Mouse (Mus musculus) CD4-positive, CD25-positive, alpha-beta regulatory T cell, adult 9 weeks (primary cell): ENCODE results near the gene Gm11756. TPM values are rescaled to one million over a fixed set of nuclear protein-coding genes. Genes with fewer than 3 reads are reported as not detected.

ENCODE experiments used
- polyA plus RNA-seq: library from polyadenylated mRNA; unstranded; fragments of 100-300 nt; shearing (Covaris generic); gene quantifications from one replicate; pipeline ENCODE4 v1.2.1, GENCODE M21; 2017

Gene Gm11756
- not detected for polyA plus RNA-seq

DNA sequence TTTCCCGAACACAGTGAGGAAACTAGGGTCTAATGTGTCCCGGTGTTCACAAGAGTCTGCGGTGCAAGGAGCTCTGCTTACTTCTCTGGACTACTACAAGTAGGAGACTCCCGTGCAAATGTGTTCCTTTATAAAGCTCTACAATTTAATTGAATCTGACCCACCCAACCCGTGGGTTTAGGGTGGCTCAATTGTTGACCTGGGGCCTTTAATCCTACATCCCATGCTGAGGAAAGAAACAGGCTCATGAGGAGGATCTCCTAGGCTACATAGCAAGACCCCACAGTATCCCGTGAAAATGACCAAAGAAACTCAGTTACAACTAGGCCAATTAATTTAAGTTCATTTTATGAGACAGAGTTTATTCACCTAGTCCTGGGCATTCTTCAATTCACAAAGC lies at the start of gene Gm11756:
Gene Gm11756 (minus strand): TSS at position 101 of the 400 bp plus-strand sequence.

DNA sequence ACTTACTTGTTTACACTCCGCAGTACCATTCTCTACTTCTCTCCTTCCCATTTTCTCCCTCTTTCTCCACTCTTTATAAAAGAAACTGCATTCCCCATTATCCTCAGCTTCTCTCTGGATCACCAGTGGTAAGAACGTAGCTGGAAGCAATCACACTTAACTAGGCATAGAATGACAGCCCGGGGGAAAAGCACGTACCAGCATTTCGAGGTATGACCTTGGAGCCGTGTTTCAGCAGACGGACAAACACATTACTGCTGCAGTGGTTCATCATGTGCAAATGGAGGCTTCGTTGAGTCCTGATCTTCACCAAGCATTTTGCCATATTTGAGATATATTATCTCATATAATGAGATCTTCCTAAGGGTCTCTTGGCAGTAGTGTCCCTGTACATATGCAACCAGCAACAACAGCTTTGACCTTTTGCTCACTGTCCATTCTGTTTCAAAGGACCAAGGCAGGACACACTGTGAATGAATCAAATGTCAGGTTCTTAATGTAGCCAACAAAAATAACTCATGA lies 29.9 kb upstream of the Gm11756 start, which contains the start of gene 2310002L09Rik:
Gene 2310002L09Rik (minus strand): TSS at position 472 of the 522 bp plus-strand sequence.

DNA sequence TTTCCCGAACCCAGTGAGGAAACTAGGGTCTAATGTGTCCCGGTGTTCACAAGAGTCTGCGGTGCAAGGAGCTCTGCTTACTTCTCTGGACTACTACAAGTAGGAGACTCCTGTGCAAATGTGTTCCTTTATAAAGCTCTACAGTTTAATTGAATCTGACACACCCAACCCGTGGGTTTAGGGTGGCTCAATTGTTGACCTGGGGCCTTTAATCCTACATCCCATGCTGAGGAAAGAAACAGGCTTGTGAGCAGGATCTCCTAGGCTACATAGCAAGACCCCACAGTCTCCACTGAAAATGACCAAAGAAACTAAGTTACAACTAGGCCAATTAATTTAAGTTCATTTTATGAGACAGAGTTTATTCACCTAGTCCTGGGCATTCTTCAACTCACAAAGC lies 14.7 kb downstream of the Gm11756 start, which contains the start of gene Gm13871:
Gene Gm13871 (minus strand): TSS at position 101 of the 400 bp plus-strand sequence.

DNA sequence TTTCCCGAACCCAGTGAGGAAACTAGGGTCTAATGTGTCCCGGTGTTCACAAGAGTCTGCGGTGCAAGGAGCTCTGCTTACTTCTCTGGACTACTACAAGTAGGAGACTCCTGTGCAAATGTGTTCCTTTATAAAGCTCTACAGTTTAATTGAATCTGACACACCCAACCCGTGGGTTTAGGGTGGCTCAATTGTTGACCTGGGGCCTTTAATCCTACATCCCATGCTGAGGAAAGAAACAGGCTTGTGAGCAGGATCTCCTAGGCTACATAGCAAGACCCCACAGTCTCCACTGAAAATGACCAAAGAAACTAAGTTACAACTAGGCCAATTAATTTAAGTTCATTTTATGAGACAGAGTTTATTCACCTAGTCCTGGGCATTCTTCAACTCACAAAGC lies 29.5 kb downstream of the Gm11756 start, which contains the start of gene Gm11757:
Gene Gm11757 (minus strand): TSS at position 101 of the 400 bp plus-strand sequence.

DNA sequence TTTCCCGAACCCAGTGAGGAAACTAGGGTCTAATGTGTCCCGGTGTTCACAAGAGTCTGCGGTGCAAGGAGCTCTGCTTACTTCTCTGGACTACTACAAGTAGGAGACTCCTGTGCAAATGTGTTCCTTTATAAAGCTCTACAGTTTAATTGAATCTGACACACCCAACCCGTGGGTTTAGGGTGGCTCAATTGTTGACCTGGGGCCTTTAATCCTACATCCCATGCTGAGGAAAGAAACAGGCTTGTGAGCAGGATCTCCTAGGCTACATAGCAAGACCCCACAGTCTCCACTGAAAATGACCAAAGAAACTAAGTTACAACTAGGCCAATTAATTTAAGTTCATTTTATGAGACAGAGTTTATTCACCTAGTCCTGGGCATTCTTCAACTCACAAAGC lies 44.4 kb downstream of the Gm11756 start, which contains the start of gene Gm11758:
Gene Gm11758 (minus strand): TSS at position 101 of the 400 bp plus-strand sequence.

Other genes with a start within 250 kb of the Gm11756 start
- gene Gm428, start 237.2 kb downstream of the Gm11756 start, polyA plus RNA-seq = not detected
- gene Rasef, start 129.8 kb downstream of the Gm11756 start, polyA plus RNA-seq = not detected
- not detected for gene Gm11758, start 44.5 kb downstream of the Gm11756 start, polyA plus RNA-seq
- not detected for gene Gm11757, start 29.6 kb downstream of the Gm11756 start, polyA plus RNA-seq
- not detected for gene Gm13871, start 14.8 kb downstream of the Gm11756 start, polyA plus RNA-seq
- not detected for gene 2310002L09Rik, start 30.1 kb upstream of the Gm11756 start, polyA plus RNA-seq
- not detected for gene Frmd3, start 92.7 kb upstream of the Gm11756 start, polyA plus RNA-seq